Mouse (Mus musculus) intestine, embryonic 16.5 days (tissue): Measurements from ENCODE around the gene Tomm40. TPM values are rescaled to one million over a fixed set of nuclear protein-coding genes. Genes with fewer than 3 reads are reported as not detected.

ENCODE experiments used
- ATAC-seq: fragments of 200-750 bp; cut with Nextera tagmentation; 2 replicates; pipeline ENCODE4 v1.8.0; 2017; ENCODE audit warnings: moderate TSS enrichment, moderate library complexity
- H3K27ac ChIP-seq: fragments of 300-500 bp; sonication (generic); 2 replicates; pipeline ENCODE4 v1.5.1; 2014; ENCODE audit warnings: mild to moderate bottlenecking, low read length
- H3K27me3 ChIP-seq: fragments of 300-500 bp; sonication (generic); replicated peaks from 2 replicates; pipeline ENCODE4 v1.6.1; 2014; ENCODE audit warnings: low read length, control low read depth, mixed read lengths; ENCODE audit not compliant: control insufficient read depth, insufficient read depth
- H3K36me3 ChIP-seq: fragments of 300-500 bp; sonication (generic); 2 replicates; pipeline ENCODE4 v1.6.1; 2014; ENCODE audit warnings: low read length, control low read depth; ENCODE audit not compliant: control insufficient read depth, insufficient read depth
- H3K4me1 ChIP-seq: fragments of 300-500 bp; sonication (generic); 2 replicates; pipeline ENCODE4 v1.6.1; 2014; ENCODE audit warnings: low read length, control low read depth, mixed read lengths; ENCODE audit not compliant: control insufficient read depth, insufficient read depth
- H3K4me2 ChIP-seq: fragments of 300-500 bp; sonication (generic); 2 replicates; pipeline ENCODE4 v1.6.1; 2014; ENCODE audit warnings: low read depth, low read length, control low read depth
- H3K4me3 ChIP-seq: fragments of 300-500 bp; sonication (generic); 2 replicates; pipeline ENCODE4 v1.5.1; 2014; ENCODE audit warnings: mild to moderate bottlenecking, low read length
- H3K9ac ChIP-seq: fragments of 300-500 bp; sonication (generic); 2 replicates; pipeline ENCODE4 v1.6.1; 2014; ENCODE audit warnings: low read depth, low read length
- H3K9me3 ChIP-seq: fragments of 300-500 bp; sonication (generic); 2 replicates; pipeline ENCODE4 v1.6.1; 2016; ENCODE audit warnings: low read length, control low read depth; ENCODE audit not compliant: control insufficient read depth
- WGBS: fragments of 180-500 bp; shearing (Covaris S2); extraction: QIAGEN DNeasy Blood & Tissue Kit; methylation state at CpG from one replicate; pipeline ENCODE4 v1.1.7; 2014; 5-methylcytosine and 5-hydroxymethylcytosine counted together
- polyA plus RNA-seq: library from polyadenylated mRNA; unstranded; fragments of >200 nt; fragmentation: Nextera tagmentation; extraction: Ambion mirVana; gene quantifications from 2 replicates; pipeline ENCODE4 v1.2.1, GENCODE M21; 2015

The Tomm40 gene
- polyA plus RNA-seq, 1 experiment from 2014 or later, result 143 TPM

DNA sequence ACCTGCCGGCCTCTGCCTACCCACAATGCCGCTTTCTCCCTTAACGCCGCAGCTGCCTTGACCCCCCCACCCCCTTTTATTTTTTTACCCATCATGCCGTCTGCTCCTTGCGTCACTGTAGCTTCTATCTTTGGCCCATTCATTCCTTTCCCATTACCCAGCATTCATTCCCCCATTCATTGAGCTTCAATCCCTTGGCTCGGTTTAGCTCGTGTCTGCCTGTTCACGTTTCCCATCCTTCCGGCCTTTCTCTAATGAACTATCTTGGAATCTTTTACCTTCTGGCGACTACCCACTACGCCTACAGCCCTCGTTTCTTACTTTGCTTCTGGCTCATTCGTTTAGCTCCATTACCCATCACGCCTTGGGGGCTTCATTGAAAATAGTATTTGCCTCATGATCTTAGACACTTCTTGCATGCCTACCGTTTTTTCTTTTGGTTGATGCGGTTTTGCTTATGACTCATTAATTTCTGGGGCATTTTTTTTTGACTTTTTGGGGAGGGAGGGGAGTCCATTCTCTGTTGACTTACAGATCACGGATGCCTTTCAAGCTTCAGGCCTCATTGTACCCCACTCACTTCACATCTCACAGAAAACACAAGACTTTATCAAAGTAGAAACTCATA, 931 bp upstream of the Tomm40 start:
- peaks cover 5% of the 10 kb centered on the region for H3K9me3 ChIP-seq
- H3K9ac ChIP-seq, result peak overlapping the region; percentile 48
- 6% methylated on average over 18 of the region's 18 CpGs for WGBS
- H3K4me1 ChIP-seq, result peaks cover 18% of the 10 kb centered on the region
- peak overlapping the region; percentile 78 for H3K27ac ChIP-seq
- peak overlapping the region; percentile 45 for H3K4me3 ChIP-seq
- H3K4me2 ChIP-seq, result peak overlapping the region; percentile 71
- H3K36me3 ChIP-seq, result peaks cover 32% of the 10 kb centered on the region
- ATAC-seq, result no peak
- H3K27me3 ChIP-seq, result no peaks in the 10 kb centered on the region

DNA sequence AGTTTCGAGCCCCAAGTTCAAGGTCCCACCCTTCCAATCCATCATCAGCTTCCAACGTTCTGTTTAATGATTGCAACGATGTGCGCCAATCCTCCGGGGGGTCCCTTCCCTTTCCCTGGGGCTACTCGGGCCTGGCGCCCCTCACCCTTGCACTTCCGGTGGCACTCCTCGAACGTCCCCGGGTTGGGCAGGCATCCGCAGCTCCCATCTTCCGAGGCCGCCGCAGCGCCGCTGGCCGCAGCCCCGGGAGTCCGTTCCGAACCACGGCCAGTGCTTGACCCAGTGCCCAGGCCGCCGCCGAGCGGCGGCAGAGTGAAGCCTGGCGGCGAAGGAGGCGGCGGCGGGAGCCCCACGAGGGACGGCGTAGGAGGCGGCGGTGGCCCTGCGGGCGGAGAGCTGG, 402 bp downstream of the Tomm40 start:
- Histone ChIP-seq H3K4me3 (peak overlapping the region; percentile 100), H3K4me1 (peaks cover 18% of the 10 kb centered on the region), H3K9ac (peak overlapping the region; percentile 98), H3K4me2 (peak overlapping the region; percentile 70), H3K27me3 (no peaks in the 10 kb centered on the region), H3K36me3 (peaks cover 35% of the 10 kb centered on the region), H3K9me3 (no peaks in the 10 kb centered on the region), H3K27ac (peak overlapping the region; percentile 84)
- WGBS, result under 1% methylated on average over 39 of the region's 39 CpGs
- ATAC-seq, result peak; percentile 1; the same call in 1 of the 2 replicates

DNA sequence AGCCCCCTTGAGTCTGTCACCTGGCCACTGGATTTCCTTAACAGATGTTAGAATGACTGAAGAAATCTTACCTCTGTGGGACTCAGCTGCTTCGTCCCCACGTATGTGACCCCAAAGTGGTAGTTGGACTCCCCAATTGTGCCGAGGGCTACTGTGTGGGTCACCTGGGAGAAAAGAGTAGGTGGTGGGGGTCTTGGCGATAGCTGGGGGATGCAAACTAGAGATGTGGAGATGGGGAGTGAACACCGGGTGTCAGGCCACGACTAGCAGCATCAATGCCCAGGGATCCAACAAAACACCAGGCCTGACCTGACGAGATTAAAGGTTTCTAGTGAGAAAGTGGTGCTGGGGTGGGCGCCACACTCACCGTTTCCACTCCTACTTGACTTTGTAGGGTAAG, 1.6 kb downstream of the Tomm40 start:
- Histone ChIP-seq H3K4me3 (peak overlapping the region; percentile 100; the same call in 1 of the 2 replicates), H3K36me3 (peaks cover 34% of the 10 kb centered on the region), H3K9me3 (no peaks in the 10 kb centered on the region), H3K4me2 (0 out of 2 replicates have a peak overlapping the region, but pooled peaks have one; percentile 70), H3K4me1 (peaks cover 18% of the 10 kb centered on the region), H3K27ac (no peak overlapping the region), H3K27me3 (no peaks in the 10 kb centered on the region), H3K9ac (no peak overlapping the region)
- ATAC-seq, result no peak
- 87% methylated on average over 9 of the region's 9 CpGs for WGBS

DNA sequence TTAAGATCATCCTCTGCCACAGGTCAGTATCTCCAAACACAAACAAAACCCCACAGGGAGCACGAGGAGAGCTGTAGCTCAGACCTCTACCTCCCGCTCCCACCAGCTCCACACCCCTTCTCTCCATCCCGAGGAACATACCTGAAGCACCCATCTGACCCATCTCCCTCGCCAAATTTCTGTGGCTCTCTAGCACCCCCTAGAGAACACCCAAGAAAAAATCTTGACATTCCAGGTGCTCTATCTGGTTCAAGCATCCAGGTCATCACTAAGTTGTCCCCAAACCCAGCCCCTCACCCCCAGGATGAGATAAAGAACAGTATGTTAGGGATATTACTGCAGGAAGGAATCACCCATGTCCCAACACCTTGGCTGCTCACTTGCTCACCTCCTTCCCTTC, 2.0 kb downstream of the Tomm40 start:
- 45% methylated on average over 4 of the region's 4 CpGs for WGBS
- Histone ChIP-seq H3K4me1 (peaks cover 18% of the 10 kb centered on the region), H3K9ac (no peak overlapping the region), H3K36me3 (peaks cover 34% of the 10 kb centered on the region), H3K4me2 (no peak overlapping the region), H3K27ac (no peak overlapping the region), H3K4me3 (no peak overlapping the region), H3K9me3 (no peaks in the 10 kb centered on the region), H3K27me3 (no peaks in the 10 kb centered on the region)
- ATAC-seq, result no peak

DNA sequence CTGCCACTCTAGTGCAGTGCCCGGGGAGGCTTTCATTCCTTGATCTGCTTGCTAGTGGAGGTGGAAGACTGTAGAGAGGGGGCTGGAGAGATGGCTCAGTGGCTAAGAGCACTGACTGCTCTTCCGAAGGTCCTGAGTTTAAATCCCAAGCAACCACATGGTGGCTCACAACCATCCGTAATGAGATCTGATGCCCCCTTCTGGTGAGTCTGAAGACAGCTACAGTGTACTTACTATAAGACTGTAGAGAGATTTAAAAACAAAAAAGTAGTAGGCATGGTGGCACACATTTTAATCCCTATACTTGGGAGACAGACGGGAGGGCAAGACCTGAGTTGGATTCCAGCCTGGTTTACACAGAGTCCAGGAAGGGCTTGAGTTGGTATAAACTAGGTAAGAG, 2.8 kb downstream of the Tomm40 start:
- H3K4me2 ChIP-seq, result no peak overlapping the region
- 69% methylated on average over 4 of the region's 4 CpGs for WGBS
- H3K27me3 ChIP-seq, result no peaks in the 10 kb centered on the region
- H3K27ac ChIP-seq, result no peak overlapping the region
- no peak for ATAC-seq
- no peak overlapping the region for H3K4me3 ChIP-seq
- no peak overlapping the region for H3K9ac ChIP-seq
- H3K4me1 ChIP-seq, result peaks cover 18% of the 10 kb centered on the region
- peaks cover 38% of the 10 kb centered on the region for H3K36me3 ChIP-seq
- H3K9me3 ChIP-seq, result no peaks in the 10 kb centered on the region

DNA sequence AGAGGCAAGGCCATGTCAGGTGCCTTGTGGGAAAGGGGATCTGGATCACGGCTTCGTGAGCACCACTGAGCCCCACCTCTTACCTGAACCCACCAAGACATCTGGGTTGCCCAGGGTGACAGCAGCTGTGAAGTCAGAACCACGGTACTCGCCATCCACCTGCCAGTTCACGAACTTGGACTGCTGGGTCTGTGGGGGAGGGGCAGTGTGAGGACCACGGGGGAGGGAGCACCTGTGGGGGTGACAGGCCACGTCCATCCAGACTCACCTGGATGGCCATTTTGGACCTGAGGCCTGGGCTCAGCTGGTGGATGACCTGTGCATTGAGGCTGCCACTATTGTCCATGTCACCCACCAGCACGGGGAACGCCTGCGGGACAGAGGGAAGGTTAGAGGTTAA, 4.6 kb downstream of the Tomm40 start:
- Histone ChIP-seq H3K9ac (no peak overlapping the region), H3K9me3 (no peaks in the 10 kb centered on the region), H3K36me3 (peaks cover 39% of the 10 kb centered on the region), H3K4me2 (no peak overlapping the region), H3K27me3 (no peaks in the 10 kb centered on the region), H3K4me3 (no peak overlapping the region), H3K4me1 (peaks cover 9% of the 10 kb centered on the region; the same call in 1 of the 2 replicates), H3K27ac (no peak overlapping the region)
- ATAC-seq, result no peak
- 90% methylated on average over 10 of the region's 10 CpGs for WGBS

DNA sequence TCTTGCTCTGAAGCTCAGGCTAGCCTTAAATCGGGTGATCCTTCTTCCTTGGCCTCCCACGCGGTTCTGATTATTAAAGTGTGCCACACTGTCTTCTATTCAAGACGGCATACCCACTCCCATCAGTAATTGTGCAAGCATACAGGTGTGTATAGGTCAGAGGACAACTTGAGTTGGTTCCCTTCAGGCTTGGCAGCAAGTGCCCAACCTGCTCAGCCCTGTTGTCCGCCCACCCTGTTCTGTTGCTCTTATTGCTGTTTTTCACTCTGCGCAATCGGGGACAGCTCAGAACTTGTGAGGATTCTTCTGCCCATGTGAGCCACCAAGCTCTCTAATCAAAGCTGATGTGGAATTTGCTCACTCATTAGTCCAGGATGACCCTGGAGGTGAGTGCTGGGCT, 10.0 kb downstream of the Tomm40 start:
- 98% methylated on average over 7 of the region's 7 CpGs for WGBS
- no peak overlapping the region for H3K27ac ChIP-seq
- no peak overlapping the region for H3K4me2 ChIP-seq
- peaks cover 19% of the 10 kb centered on the region for H3K36me3 ChIP-seq
- no peak overlapping the region for H3K4me3 ChIP-seq
- no peaks in the 10 kb centered on the region for H3K9me3 ChIP-seq
- peaks cover 18% of the 10 kb centered on the region for H3K4me1 ChIP-seq
- no peak overlapping the region for H3K9ac ChIP-seq
- H3K27me3 ChIP-seq, result no peaks in the 10 kb centered on the region
- ATAC-seq, result no peak

DNA sequence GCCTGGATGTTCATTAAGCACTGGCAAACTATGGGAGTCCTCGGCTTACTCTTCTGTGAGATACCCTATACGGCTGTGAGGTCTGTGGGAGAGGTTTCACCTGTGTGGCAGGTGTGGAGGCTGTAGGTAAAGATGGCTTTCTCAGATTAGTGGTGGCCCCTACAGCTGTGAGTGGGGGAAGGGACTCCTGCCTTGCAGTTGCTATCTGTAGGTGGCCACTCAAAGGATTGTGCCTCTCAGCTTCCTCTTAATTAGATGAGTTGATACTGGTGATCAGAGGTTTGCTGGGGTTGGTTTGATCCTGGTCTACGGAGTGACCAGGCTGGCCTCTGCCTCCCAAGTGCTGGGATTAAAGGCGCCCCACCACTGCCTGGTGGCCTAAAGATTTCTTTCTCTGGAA, 10.8 kb downstream of the Tomm40 start:
- peaks cover 13% of the 10 kb centered on the region for H3K36me3 ChIP-seq
- no peak overlapping the region for H3K4me3 ChIP-seq
- H3K9me3 ChIP-seq, result no peaks in the 10 kb centered on the region
- H3K27me3 ChIP-seq, result no peaks in the 10 kb centered on the region
- no peak for ATAC-seq
- no peak overlapping the region for H3K9ac ChIP-seq
- H3K4me2 ChIP-seq, result no peak overlapping the region
- H3K4me1 ChIP-seq, result peaks cover 24% of the 10 kb centered on the region
- WGBS, result 89% methylated on average over 4 of the region's 4 CpGs
- H3K27ac ChIP-seq, result no peak overlapping the region

DNA sequence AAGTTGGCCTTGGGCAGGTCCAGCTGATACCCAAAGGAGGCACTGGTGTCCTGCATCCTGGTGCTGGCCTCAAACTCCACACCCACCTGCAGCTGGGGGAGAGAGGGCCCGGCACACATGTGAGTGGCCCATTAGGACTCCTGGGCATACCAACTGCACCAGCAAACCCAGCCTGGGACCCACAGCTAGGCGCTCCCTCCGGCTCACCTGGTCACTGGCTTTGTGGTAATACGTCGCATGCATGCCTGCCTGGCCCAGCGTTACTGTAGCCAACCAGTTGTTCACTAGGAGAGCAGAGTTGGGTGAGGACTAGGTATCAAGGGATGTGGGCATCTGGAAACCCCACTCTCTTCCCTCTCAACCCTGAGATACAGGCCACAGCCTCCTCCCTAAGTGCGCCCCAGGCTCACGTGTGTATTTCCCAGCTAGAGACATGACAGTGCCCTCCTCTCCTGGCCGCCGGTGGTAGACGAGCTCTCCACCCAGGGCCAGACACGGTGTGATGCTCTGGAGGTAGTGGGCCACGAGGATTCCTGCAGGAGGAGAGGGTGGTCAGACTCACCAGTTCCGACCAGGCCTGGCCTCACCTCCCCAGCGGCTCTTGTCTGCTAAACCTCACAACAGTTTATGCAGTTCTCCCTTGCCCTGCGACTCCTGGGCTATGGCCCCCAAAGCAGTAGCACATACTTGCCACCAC, 12.2 kb downstream of the Tomm40 start:
- H3K9me3 ChIP-seq, result no peaks in the 10 kb centered on the region
- 88% methylated on average over 16 of the region's 16 CpGs for WGBS
- peaks cover 10% of the 10 kb centered on the region for H3K36me3 ChIP-seq
- H3K9ac ChIP-seq, result no peak overlapping the region
- H3K27ac ChIP-seq, result no peak overlapping the region
- no peak overlapping the region for H3K4me3 ChIP-seq
- H3K27me3 ChIP-seq, result no peaks in the 10 kb centered on the region
- H3K4me1 ChIP-seq, result peaks cover 38% of the 10 kb centered on the region
- ATAC-seq, result no peak
- no peak overlapping the region for H3K4me2 ChIP-seq
